Mouse (Mus musculus) brain, embryonic 14.5 days (tissue): ENCODE measurements at regions not wholly inside any gene's neighbourhood (a gene's known extent, or its start where the extent isn't known, plus 50 kb on each side); places are given as distances from the start of the nearest gene placed in this dataset.

Source experiments
- CTCF ChIP-seq: fragments of 200-500 bp; IDR thresholded peaks from 2 replicates; pipeline ENCODE4 v1.5.1; 2012; ENCODE audit warnings: inconsistent platforms, mild to moderate bottlenecking, moderate library complexity, borderline replicate concordance; ENCODE audit not compliant: insufficient read depth, insufficient read length; ENCODE audit errors: extremely low read depth
- POLR2A ChIP-seq: fragments of 200-500 bp; IDR thresholded peaks from 2 replicates; pipeline ENCODE4 v1.6.1; 2012; ENCODE audit warnings: mild to moderate bottlenecking, inconsistent platforms, borderline replicate concordance; ENCODE audit not compliant: poor library complexity, insufficient read depth, insufficient read length, severe bottlenecking; ENCODE audit errors: extremely low read depth

DNA sequence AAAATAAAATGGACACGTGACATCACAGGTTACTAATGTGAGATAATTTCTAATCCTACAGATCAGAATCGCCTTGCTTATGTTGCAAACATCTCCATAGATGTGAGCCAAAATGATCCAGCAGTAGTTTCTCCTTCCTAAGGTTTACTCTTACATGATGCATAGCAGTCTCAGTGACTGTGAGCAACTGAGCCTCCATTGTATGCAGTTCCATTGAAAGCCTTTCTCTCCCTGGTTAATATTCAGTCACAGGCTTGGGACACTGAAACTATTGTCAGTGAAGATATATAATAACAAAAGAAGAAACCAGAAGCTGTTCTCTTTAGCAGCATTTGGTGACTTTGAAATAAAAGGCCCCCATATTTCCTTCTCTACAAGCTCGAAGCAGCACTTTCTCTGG is 305.9 kb downstream of the Rbm26 start:
- TF ChIP-seq POLR2A (no peak), CTCF (no peak)
